Mouse (Mus musculus) kidney, postnatal 0 days (tissue): Measurements from ENCODE around the gene Tbc1d22a. TPM values are rescaled to one million over a fixed set of nuclear protein-coding genes. Genes with fewer than 3 reads are reported as not detected.

Source experiments
- ATAC-seq: fragments of 200-750 bp; cut with Nextera tagmentation; replicated peaks from 2 replicates; pipeline ENCODE4 v1.8.0; 2017; ENCODE audit warnings: low read depth, moderate number of reproducible peaks, moderate TSS enrichment, moderate library complexity; ENCODE audit not compliant: low FRiP score
- DNase-seq: peaks from one replicate; pipeline ENCODE4 v3.0.0-alpha.2; 2016; ENCODE audit warnings: low spot score
- H3K27ac ChIP-seq: fragments of 300-500 bp; sonication (generic); 2 replicates; pipeline ENCODE4 v1.5.1; 2014; ENCODE audit warnings: mild to moderate bottlenecking
- H3K27me3 ChIP-seq: fragments of 300-500 bp; sonication (generic); 2 replicates; pipeline ENCODE4 v1.6.1; 2014; ENCODE audit warnings: low read length, mixed read lengths; ENCODE audit not compliant: insufficient read depth
- H3K36me3 ChIP-seq: fragments of 300-500 bp; sonication (generic); 2 replicates; pipeline ENCODE4 v1.6.1; 2014; ENCODE audit warnings: low read length, mixed read lengths; ENCODE audit not compliant: insufficient read depth
- H3K4me1 ChIP-seq: fragments of 300-500 bp; sonication (generic); replicated peaks from 2 replicates; pipeline ENCODE4 v1.6.1; 2014; ENCODE audit warnings: antibody characterized with exemption, low read length, mixed read lengths; ENCODE audit not compliant: insufficient read depth
- H3K4me2 ChIP-seq: fragments of 300-500 bp; sonication (generic); 2 replicates; pipeline ENCODE4 v1.6.1; 2014; ENCODE audit warnings: mild to moderate bottlenecking, low read length, moderate library complexity, mixed read lengths
- H3K4me3 ChIP-seq: fragments of 300-500 bp; sonication (generic); replicated peaks from 2 replicates; pipeline ENCODE4 v1.5.1; 2014; ENCODE audit warnings: low read depth, low read length
- H3K9ac ChIP-seq: fragments of 300-500 bp; sonication (generic); 2 replicates; pipeline ENCODE4 v1.6.1; 2014; ENCODE audit warnings: low read depth, low read length
- H3K9me3 ChIP-seq: fragments of 300-500 bp; sonication (generic); replicated peaks from 2 replicates; pipeline ENCODE4 v1.6.1; 2016; ENCODE audit warnings: low read length, inconsistent platforms, mixed read lengths
- CTCF ChIP-seq: IDR thresholded peaks from 2 replicates; pipeline ENCODE4 v1.5.1; 2016; ENCODE audit warnings: antibody characterized with exemption, low read depth, mild to moderate bottlenecking, moderate library complexity
- WGBS: fragments of 180-500 bp; shearing (Covaris S2); extraction: QIAGEN DNeasy Blood & Tissue Kit; methylation state at CpG from one replicate; pipeline ENCODE4 v1.1.7; 2014; 5-methylcytosine and 5-hydroxymethylcytosine counted together
- polyA plus RNA-seq: library from polyadenylated mRNA; unstranded; fragments of >200 nt; fragmentation: Nextera tagmentation; extraction: Ambion mirVana; gene quantifications from 2 replicates; pipeline ENCODE4 v1.2.1, GENCODE M21; 2015

Gene Tbc1d22a
- polyA plus RNA-seq, 1 experiment from 2014 or later, result 12.7 TPM

GRCm38 (mm10) chr15:86264803-86265202, 50.5 kb downstream of the Tbc1d22a start:
- H3K4me1 ChIP-seq, result no peaks in the 10 kb centered on the region
- H3K9me3 ChIP-seq, result no peaks in the 10 kb centered on the region
- ATAC-seq (no peak), DNase-seq (no peak)
- H3K27me3 ChIP-seq, result no peaks in the 10 kb centered on the region
- H3K27ac ChIP-seq, result no peak overlapping the region
- no peaks in the 10 kb centered on the region for H3K36me3 ChIP-seq
- 71% methylated on average over 7 of the region's 7 CpGs for WGBS
- TF ChIP-seq CTCF, result no peak
- no peak overlapping the region for H3K4me2 ChIP-seq
- no peak overlapping the region for H3K4me3 ChIP-seq
- no peak overlapping the region for H3K9ac ChIP-seq

- WGBS, result 66% methylated on average over 4 of the region's 4 CpGs
- H3K4me3 ChIP-seq, result no peak overlapping the region
Measured at GRCm38 (mm10) chr15:86266975-86267374, 52.7 kb downstream of the Tbc1d22a start.

DNA sequence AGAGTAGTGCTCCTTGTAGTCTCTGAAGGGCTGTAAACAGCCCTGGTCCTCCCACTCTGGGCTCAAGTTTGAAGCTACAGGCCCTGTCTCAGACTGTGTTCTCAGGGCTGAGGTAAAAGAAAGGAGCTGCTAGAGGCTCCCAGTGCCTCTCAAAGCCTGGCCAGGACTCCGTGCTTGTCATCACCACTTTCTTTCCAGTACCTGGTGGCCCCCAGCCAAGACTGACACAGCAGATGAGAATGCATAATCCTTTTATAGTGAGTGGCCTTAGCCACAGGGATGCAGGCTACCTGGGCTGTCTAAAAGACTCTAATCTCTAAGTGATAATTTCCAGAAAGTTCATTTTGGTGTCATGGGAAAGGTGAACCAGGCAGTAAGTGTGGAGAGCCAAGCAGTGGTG, 54.3 kb downstream of the Tbc1d22a start:
- no peak overlapping the region for H3K4me2 ChIP-seq
- H3K27me3 ChIP-seq, result no peaks in the 10 kb centered on the region
- no peak overlapping the region for H3K9ac ChIP-seq
- H3K36me3 ChIP-seq, result no peaks in the 10 kb centered on the region
- DNase-seq (no peak), ATAC-seq (no peak)
- H3K9me3 ChIP-seq, result no peaks in the 10 kb centered on the region
- H3K4me1 ChIP-seq, result no peaks in the 10 kb centered on the region
- no peak overlapping the region for H3K27ac ChIP-seq
- no peak for TF ChIP-seq CTCF
- WGBS, result 92% methylated on average over 1 of the region's 1 CpGs
- H3K4me3 ChIP-seq, result no peak overlapping the region

More at GRCm38 (mm10) chr15:86266975-86267374, 52.7 kb downstream of the Tbc1d22a start:
- TF ChIP-seq CTCF, result no peak
- Histone ChIP-seq H3K4me2 (no peak overlapping the region), H3K36me3 (no peaks in the 10 kb centered on the region), H3K9ac (no peak overlapping the region), H3K27me3 (no peaks in the 10 kb centered on the region), H3K27ac (no peak overlapping the region), H3K4me1 (no peaks in the 10 kb centered on the region), H3K9me3 (no peaks in the 10 kb centered on the region)
- ATAC-seq, result no peak
- DNase-seq, result no peak

DNA sequence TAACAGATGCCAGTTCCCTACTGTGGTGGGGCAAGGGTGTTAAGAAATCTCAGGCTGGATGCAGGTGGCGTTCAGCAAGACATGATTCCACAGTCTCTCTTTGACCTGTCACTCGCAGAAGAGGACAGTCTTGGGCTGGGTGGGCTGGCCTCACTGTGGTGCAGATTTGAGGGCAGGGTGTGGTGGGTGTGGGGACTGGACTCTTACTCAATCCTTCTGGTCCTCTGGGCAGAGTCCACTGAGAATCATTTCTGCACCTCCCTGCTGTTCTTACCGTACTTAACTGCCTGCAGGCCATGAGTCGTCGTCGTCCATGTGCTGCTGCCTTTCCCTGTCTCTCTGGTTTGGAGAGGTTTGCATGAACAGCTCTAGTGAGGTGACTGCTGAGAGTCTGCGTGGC, 61.5 kb downstream of the Tbc1d22a start:
- WGBS, result 92% methylated on average over 7 of the region's 7 CpGs
- Histone ChIP-seq H3K27ac (no peak overlapping the region), H3K4me2 (no peak overlapping the region), H3K27me3 (no peaks in the 10 kb centered on the region), H3K4me1 (peaks cover 6% of the 10 kb centered on the region), H3K4me3 (no peak overlapping the region), H3K36me3 (no peaks in the 10 kb centered on the region), H3K9ac (no peak overlapping the region), H3K9me3 (no peaks in the 10 kb centered on the region)
- DNase-seq (no peak), ATAC-seq (no peak)
- TF ChIP-seq CTCF, result no peak

- DNase-seq (peak; percentile 61), ATAC-seq (no peak)
- H3K27ac ChIP-seq, result no peak overlapping the region
- no peak overlapping the region for H3K9ac ChIP-seq
- H3K9me3 ChIP-seq, result no peaks in the 10 kb centered on the region
- no peaks in the 10 kb centered on the region for H3K36me3 ChIP-seq
- 80% methylated on average over 11 of the region's 11 CpGs for whole genome bisulfite sequencing
- peak; percentile 38; the same call in 1 of the 2 replicates for TF ChIP-seq CTCF
- no peak overlapping the region for H3K4me3 ChIP-seq
- no peaks in the 10 kb centered on the region for H3K27me3 ChIP-seq
- H3K4me1 ChIP-seq, result peaks cover 6% of the 10 kb centered on the region
- no peak overlapping the region for H3K4me2 ChIP-seq
Measured at GRCm38 (mm10) chr15:86276538-86277264, 62.4 kb downstream of the Tbc1d22a start.

DNA sequence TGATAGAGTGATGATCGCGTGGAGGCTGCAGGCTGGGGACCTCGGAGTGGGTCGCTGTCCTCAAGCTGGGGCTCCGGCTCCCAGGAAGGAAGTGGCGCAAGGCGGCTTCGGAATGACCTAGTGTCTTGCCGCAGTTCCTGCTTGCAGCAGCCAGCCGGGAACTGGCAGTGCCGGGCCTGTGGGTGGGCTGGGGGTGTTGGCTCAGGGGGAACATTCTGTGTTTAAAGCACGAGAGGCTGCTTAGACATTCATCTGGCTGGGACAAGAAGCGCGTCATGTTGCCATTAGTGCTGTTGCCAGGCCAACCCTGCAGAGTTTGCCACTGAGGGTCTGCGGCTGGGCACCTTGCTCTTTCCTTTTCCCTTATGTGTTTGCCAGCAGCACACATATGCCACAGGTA, 63.2 kb downstream of the Tbc1d22a start:
- WGBS, result 58% methylated on average over 15 of the region's 15 CpGs
- Histone ChIP-seq H3K27ac (no peak overlapping the region), H3K27me3 (no peaks in the 10 kb centered on the region)

More for the DNA sequence above, 63.2 kb downstream of the Tbc1d22a start:
- no peak for TF ChIP-seq CTCF
- Histone ChIP-seq H3K9me3 (no peaks in the 10 kb centered on the region), H3K4me3 (no peak overlapping the region), H3K4me2 (no peak overlapping the region), H3K36me3 (no peaks in the 10 kb centered on the region), H3K4me1 (peaks cover 6% of the 10 kb centered on the region), H3K9ac (no peak overlapping the region)
- DNase-seq, result no peak
- ATAC-seq, result no peak
